Mouse (Mus musculus) ES-Bruce4 (cell line): Measurements from ENCODE around the gene Zscan12.

Experiments used
- CTCF ChIP-seq: IDR thresholded peaks from one replicate; pipeline ENCODE4 v1.8.1; 2011; ENCODE audit warnings: low read depth, low read length
- EP300 ChIP-seq: IDR thresholded peaks from 2 replicates; pipeline ENCODE4 v1.6.1; 2011; ENCODE audit warnings: low read depth, low read length; ENCODE audit not compliant: insufficient read depth

- TF ChIP-seq EP300 (no peak), CTCF (no peak)
Measured at GRCm38 (mm10) chr13:21313903-21314302, 48.7 kb upstream of the Zscan12 start.
